Comparison of ENCODE assay signal across 17 mouse cellular contexts in the genomic region with DNA sequence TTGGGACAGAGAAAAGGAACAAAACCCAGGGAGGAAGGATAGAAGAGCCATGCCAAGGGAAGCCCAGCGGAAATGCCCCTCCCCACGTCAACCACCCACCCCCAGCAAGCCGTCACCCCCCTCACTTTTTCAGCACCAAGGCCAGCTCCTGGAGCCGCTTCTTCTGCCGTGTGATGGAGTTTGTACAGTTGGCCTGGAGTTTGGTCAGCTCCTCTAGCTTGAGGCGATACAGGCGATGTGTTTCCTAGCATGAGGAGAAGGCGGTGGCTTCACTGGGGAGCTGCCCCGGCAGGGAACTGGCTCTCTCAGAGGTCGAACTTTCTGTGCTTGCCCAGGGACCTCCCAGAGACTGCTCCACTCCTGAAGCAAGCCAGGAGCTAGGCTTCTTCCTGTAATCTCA. TPM values are rescaled to one million over a fixed set of nuclear protein-coding genes. Genes with fewer than 3 reads are reported as not detected.
DNase-seq lines count a peak whose midpoint lies in the region; ATAC-seq and TF ChIP-seq lines count a peak whose summit lies in the region.
"Had no signal": no experiment of that assay in that cellular context is flagged by ENCODE, and none has a peak within 500 bp of the region (broad histone marks: within the 10 kb centered on the region; RNA-seq: fewer than 3 reads in every experiment).

No protein-coding gene starts in this region.

- peak; percentile 26 for DNase-seq in embryo, embryonic 10.5 days (ENCODE audit: low spot score)
- no peak for DNase-seq in embryo, embryonic 11 days
- peak; percentile 63 to 71 for DNase-seq in kidney, adult 8-10 months
- DNase-seq in right cerebral cortex, postnatal 4 days: no peak
- DNase-seq: gastrocnemius, postnatal 25 days; left cerebral cortex, postnatal 4 days; thymus, postnatal 14 days had no signal

- no peak overlapping the region for H3K4me2 ChIP-seq in neural tube, embryonic 13.5 days
- no peak overlapping the region for H3K4me2 ChIP-seq in neural tube, embryonic 15.5 days
- no peak overlapping the region for H3K4me2 ChIP-seq in midbrain, embryonic 15.5 days

- no peak overlapping the region for H3K4me3 ChIP-seq in neural tube, embryonic 13.5 days
- H3K4me3 ChIP-seq in neural tube, embryonic 15.5 days (replicated peaks): no peak overlapping the region
- H3K4me3 ChIP-seq in small intestine, adult 2 months (ENCODE audit: low read depth, low read length): peak overlapping the region; percentile 69
- no peak overlapping the region for H3K4me3 ChIP-seq in midbrain, embryonic 15.5 days
- H3K4me3 ChIP-seq: lung, embryonic 15.5 days had no signal

- TF ChIP-seq CTCF in small intestine, adult 2 months (IDR thresholded peaks at IDR 0.05; ENCODE audit: extremely low read depth, insufficient read length, insufficient replicate concordance, low read depth, low read length): no peak

- H3K27me3 ChIP-seq in neural tube, embryonic 13.5 days: no peaks in the 10 kb centered on the region
- 0 out of 2 replicates have a peak, but pooled peaks cover 3% of the 10 kb centered on the region for H3K27me3 ChIP-seq in neural tube, embryonic 15.5 days (replicated peaks)
- H3K27me3 ChIP-seq in small intestine, adult 2 months (ENCODE audit: control insufficient read depth, insufficient read depth, low read length): no peaks in the 10 kb centered on the region
- no peaks in the 10 kb centered on the region for H3K27me3 ChIP-seq in midbrain, embryonic 15.5 days (replicated peaks)
- H3K27me3 ChIP-seq: embryonic facial prominence, embryonic 12.5 days; forebrain, embryonic 15.5 days; lung, embryonic 15.5 days had no signal

- no peak for ATAC-seq in neural tube, embryonic 13.5 days (ENCODE audit: low read depth)
- no peak for ATAC-seq in neural tube, embryonic 15.5 days (ENCODE audit: low FRiP score)
- ATAC-seq in midbrain, embryonic 15.5 days (replicated peaks): no peak
- ATAC-seq: forebrain, embryonic 15.5 days; midbrain, embryonic 13.5 days had no signal

- no peak for TF ChIP-seq POLR2A in small intestine, adult 2 months (IDR thresholded peaks at IDR 0.05; ENCODE audit: low read depth, low read length)

- H3K27ac ChIP-seq in neural tube, embryonic 13.5 days (replicated peaks): no peak overlapping the region
- H3K27ac ChIP-seq in neural tube, embryonic 15.5 days (replicated peaks): no peak overlapping the region
- H3K27ac ChIP-seq in small intestine, adult 2 months (ENCODE audit: insufficient read depth, low read depth, low read length): peak overlapping the region; percentile 6; the same call in 1 of the 2 replicates
- H3K27ac ChIP-seq in midbrain, embryonic 15.5 days: no peak overlapping the region
- H3K27ac ChIP-seq: embryonic facial prominence, embryonic 12.5 days; forebrain, embryonic 15.5 days; lung, embryonic 15.5 days; midbrain, embryonic 13.5 days had no signal

- H3K9ac ChIP-seq in neural tube, embryonic 13.5 days: 0 out of 2 replicates have a peak overlapping the region, but pooled peaks have one; percentile 26
- H3K9ac ChIP-seq in neural tube, embryonic 15.5 days (replicated peaks): no peak overlapping the region
- H3K9ac ChIP-seq in midbrain, embryonic 15.5 days: no peak overlapping the region
- H3K9ac ChIP-seq: embryonic facial prominence, embryonic 12.5 days; lung, embryonic 15.5 days had no signal

- H3K36me3 ChIP-seq in neural tube, embryonic 13.5 days: peaks cover 37% of the 10 kb centered on the region
- peaks cover 26% of the 10 kb centered on the region for H3K36me3 ChIP-seq in neural tube, embryonic 15.5 days
- H3K36me3 ChIP-seq in small intestine, adult 2 months (ENCODE audit: control insufficient read depth, insufficient read depth, low read length): peaks cover 37% of the 10 kb centered on the region
- peaks cover 14% of the 10 kb centered on the region; the same call in 1 of the 2 replicates for H3K36me3 ChIP-seq in midbrain, embryonic 15.5 days (replicated peaks)

- WGBS in neural tube, embryonic 13.5 days: 75% methylated on average over 10 of the region's 10 CpGs
- WGBS in neural tube, embryonic 15.5 days: 73% methylated on average over 10 of the region's 10 CpGs
- WGBS in small intestine, adult 2 months: 61% methylated on average over 10 of the region's 10 CpGs
- WGBS in midbrain, embryonic 15.5 days: 68% methylated on average over 10 of the region's 10 CpGs

- no peaks in the 10 kb centered on the region for H3K9me3 ChIP-seq in neural tube, embryonic 13.5 days
- no peaks in the 10 kb centered on the region for H3K9me3 ChIP-seq in neural tube, embryonic 15.5 days (replicated peaks)
- H3K9me3 ChIP-seq in midbrain, embryonic 15.5 days: no peaks in the 10 kb centered on the region
- H3K9me3 ChIP-seq: embryonic facial prominence, embryonic 12.5 days; forebrain, embryonic 15.5 days; lung, embryonic 15.5 days; midbrain, embryonic 13.5 days had no signal

- H3K4me1 ChIP-seq in neural tube, embryonic 13.5 days (replicated peaks): peaks cover 19% of the 10 kb centered on the region
- H3K4me1 ChIP-seq in neural tube, embryonic 15.5 days: peaks cover 17% of the 10 kb centered on the region
- H3K4me1 ChIP-seq in small intestine, adult 2 months (ENCODE audit: control insufficient read depth, insufficient read depth, insufficient read length, low read length): peaks cover 15% of the 10 kb centered on the region; the same call in 1 of the 2 replicates
- peaks cover 19% of the 10 kb centered on the region for H3K4me1 ChIP-seq in midbrain, embryonic 15.5 days

RNA-seq across cellular contexts. Expression of a gene that starts 2.1 kb away (rescaled TPM):
- polyA plus RNA-seq in neural tube, embryonic 13.5 days (2015; fragmentation: Nextera tagmentation; extraction: Ambion mirVana): 80.3 and 84.5 TPM in 2 replicates
- 73.6 and 88.2 TPM in 2 replicates for polyA plus RNA-seq in neural tube, embryonic 15.5 days (2015; fragmentation: Nextera tagmentation; extraction: Ambion mirVana)
- 111 and 261 TPM in 2 replicates for polyA plus RNA-seq in small intestine, adult 2 months (2012; rRNA removed)
- polyA plus RNA-seq in midbrain, embryonic 15.5 days (2015; fragmentation: Nextera tagmentation; extraction: Ambion mirVana): 82.4 and 85.5 TPM in 2 replicates

RNA-seq across cellular contexts. Expression of a gene that starts 36.0 kb away (rescaled TPM):
- polyA plus RNA-seq in neural tube, embryonic 13.5 days (2015; fragmentation: Nextera tagmentation; extraction: Ambion mirVana): 0.68 TPM in 1 of 2 replicates, not detected in the other
- 0.36 and 0.88 TPM in 2 replicates for polyA plus RNA-seq in neural tube, embryonic 15.5 days (2015; fragmentation: Nextera tagmentation; extraction: Ambion mirVana)
- polyA plus RNA-seq in small intestine, adult 2 months (2012; rRNA removed): 0.15 and 0.19 TPM in 2 replicates
- 0.50 TPM in 1 of 2 replicates, not detected in the other for polyA plus RNA-seq in midbrain, embryonic 15.5 days (2015; fragmentation: Nextera tagmentation; extraction: Ambion mirVana)
- polyA plus RNA-seq: C2C12; spleen, adult 2 months had no signal

RNA-seq across cellular contexts. Expression of a gene that starts 36.1 kb away (rescaled TPM):
- 607 and 633 TPM in 2 replicates for polyA plus RNA-seq in neural tube, embryonic 13.5 days (2015; fragmentation: Nextera tagmentation; extraction: Ambion mirVana)
- polyA plus RNA-seq in neural tube, embryonic 15.5 days (2015; fragmentation: Nextera tagmentation; extraction: Ambion mirVana): 658 and 665 TPM in 2 replicates
- polyA plus RNA-seq in small intestine, adult 2 months (2012; rRNA removed): 1,632 and 2,398 TPM in 2 replicates
- 581 and 587 TPM in 2 replicates for polyA plus RNA-seq in midbrain, embryonic 15.5 days (2015; fragmentation: Nextera tagmentation; extraction: Ambion mirVana)

Comparison
In these comparisons a context has a peak if more than half of its experiments do, and no peak if none do; other contexts are left out.
1. DNase-seq: peak in embryo, embryonic 10.5 days (single experiment) and kidney, adult 8-10 months (2 of 2); none in embryo, embryonic 11 days (single experiment) and right cerebral cortex, postnatal 4 days (single experiment).